Mouse (Mus musculus) monocyte, adult 5-6 weeks (primary cell): ENCODE results near the gene Ly6g5b. TPM values are rescaled to one million over a fixed set of nuclear protein-coding genes. Genes with fewer than 3 reads are reported as not detected.

Experiments used
- ATAC-seq: fragments of 153-309, 156-312 bp; replicated peaks from 2 replicates; pipeline ENCODE4 v1.8.0; 2017; ENCODE audit warnings: mild to moderate bottlenecking; ENCODE audit not compliant: low TSS enrichment, insufficient number of reproducible peaks, severe bottlenecking, poor library complexity, low FRiP score
- total RNA-seq: library from RNA; stranded (forward); fragments of 200-1000, 200-491, 200-594 nt; gene quantifications from 3 replicates; pipeline ENCODE4 v1.2.3, GENCODE M21; 2017

Gene Ly6g5b
- not detected in 3 replicates for total RNA-seq

DNA sequence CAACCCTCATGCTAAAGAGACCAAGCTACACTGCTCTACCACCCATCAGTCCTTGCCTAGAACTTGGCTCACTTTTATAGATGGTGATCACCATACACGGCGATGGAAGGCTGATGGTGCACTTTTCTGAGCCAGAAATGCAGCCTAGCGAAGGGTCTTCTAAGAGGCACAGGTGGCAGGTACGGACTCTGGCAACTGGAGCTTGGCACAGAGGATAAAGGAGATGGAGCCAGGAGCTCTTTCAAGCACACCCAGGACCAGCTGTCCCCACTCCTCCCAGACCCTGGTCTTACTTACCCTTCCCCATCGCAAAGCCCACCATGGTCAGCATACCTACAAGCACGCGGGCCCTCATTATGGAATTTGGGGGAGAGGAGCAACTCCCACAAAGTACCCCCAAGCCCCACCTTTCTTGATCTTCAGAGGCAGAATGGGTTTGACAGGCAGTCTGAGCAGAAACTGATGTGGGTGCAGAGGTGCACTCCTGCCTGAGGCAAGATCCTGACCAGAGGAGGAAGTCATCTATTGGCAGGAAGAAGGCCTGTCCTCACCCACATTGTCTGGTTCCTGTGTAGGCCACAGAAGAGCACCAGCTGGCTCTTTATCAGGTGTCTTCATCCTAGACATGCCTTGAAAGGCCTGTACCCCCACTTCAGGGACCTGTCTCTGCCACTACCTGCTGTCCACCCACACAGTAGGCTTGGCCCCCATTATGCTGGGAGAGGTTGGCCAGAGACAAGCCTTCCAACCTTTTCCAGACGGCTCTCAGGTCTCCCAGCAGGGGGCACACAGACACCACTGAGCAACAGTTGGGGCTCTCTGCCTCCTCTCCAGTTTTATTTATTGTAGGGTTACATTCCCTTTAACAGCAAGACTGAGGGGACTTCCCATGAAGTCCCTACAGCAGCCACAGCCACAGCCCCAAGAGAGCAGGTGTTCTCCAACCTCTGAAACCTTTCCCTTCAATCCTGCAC lies at the start of gene Ly6g5b:
Gene Ly6g5b (minus strand): TSS at position 383 of the 974 bp plus-strand sequence.
- ATAC-seq, result peak; percentile 32; the same call in 1 of the 2 replicates

DNA sequence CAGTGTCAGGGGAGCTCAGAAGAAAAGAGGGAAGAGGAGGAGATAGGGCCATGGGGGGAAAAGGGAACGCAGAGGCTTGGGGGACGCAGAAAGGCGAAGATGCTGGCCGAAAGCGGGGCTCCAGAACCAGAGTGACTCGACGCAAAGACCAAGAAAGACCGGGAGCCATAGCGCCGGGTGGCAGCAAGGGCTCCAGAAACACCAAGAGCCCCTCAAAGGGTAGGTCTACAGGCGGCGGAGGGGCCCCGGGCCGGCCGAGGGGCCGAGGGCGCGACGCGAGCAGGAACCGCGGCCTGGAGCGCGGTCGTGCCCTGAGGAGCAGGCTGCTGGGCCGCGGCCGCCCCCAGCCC lies 49.0 kb upstream of the Ly6g5b start:
- no peak for ATAC-seq

DNA sequence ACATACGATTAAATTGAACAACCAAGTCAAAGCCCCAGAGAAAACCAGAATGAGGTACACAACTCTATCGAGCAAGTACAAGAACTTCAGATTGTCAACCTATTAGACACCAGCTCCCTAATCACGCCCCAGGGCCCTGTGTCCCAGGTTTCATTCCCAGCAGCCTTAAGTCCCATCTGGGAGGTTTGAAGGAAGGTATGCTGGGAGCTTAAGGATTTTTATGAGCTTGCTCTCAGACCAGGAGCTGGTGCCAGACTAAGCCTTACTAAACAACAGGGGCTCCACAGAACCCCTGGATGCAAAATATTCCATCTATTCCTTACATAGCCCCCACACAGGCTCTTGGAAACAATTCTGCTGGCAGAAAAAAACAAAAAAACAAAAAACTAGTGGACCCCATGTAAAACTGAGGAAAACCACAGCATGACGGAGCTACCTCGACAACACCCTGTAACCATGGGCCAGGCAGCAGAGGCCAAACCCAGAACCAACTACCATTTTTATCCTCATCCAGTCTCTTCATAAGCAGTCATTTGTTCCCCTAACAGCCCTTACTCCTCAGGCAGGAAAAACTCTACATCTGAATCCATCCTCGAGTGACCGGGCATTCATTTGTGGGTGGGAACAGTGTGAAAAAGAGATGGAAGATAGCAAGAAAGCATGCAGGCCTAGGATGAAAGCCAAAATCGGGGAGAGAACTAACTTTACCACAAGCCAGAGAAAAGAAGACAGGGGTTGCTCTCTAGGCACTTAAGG lies 48.3 kb upstream of the Ly6g5b start:
- ATAC-seq, result no peak

DNA sequence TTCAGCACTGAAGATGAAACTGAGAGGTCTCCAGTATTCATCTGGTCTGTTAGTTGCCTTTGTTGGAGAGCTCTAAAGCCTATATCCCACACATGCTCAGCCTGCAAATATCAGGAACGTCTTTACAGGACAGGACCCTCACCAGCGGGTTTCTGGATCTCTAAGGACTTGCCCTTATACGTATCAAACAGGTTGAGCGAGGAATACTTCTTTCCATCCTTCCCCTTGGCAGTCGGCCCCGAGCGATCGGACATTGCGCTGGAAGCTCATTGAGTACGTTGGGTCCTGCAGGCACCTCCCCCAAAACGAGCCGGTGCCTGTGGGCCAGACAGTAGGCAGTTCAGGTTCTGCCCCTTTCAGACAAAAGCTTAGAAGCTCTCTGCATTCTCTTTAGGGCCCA lies 47.5 kb upstream of the Ly6g5b start:
- no peak for ATAC-seq

DNA sequence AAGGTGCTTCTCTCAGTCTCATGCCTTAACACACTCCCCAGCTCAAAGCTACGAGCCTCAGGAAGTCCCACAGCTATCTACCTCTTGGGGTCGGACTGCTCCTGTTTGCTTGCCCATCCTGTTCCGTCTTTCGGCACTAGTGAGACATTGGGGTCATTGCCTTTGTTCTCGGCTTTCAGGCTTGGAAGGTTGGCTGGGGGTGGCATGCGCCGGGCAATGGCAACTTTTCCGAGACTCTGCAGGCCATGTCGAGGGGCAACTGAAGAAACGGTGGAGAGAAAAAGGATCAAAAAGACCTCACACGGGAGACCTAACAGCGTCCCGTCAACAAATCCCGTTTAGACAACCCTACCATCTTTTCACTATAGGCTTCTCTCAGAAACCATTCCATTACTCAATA lies 46.9 kb upstream of the Ly6g5b start:
- no peak for ATAC-seq

DNA sequence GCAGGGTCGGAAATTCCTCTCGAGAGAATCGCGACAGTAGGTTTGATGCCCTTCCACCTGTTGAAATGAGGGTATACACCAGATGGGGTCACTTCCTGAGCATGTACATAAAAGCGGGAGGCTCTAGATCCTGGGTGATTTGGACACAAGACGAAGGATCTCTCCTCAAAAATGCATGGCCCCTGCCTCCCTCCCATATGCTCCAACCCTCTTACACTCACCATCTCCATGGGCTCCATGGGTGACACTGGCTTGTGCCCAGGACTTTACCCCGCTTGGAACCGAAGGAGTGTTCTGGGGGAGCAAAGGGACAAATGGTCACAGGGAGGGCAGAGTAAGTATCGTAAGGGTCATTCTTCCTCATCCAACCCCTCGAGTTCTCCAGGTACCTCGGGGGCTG lies 46.2 kb upstream of the Ly6g5b start:
- no peak for ATAC-seq

DNA sequence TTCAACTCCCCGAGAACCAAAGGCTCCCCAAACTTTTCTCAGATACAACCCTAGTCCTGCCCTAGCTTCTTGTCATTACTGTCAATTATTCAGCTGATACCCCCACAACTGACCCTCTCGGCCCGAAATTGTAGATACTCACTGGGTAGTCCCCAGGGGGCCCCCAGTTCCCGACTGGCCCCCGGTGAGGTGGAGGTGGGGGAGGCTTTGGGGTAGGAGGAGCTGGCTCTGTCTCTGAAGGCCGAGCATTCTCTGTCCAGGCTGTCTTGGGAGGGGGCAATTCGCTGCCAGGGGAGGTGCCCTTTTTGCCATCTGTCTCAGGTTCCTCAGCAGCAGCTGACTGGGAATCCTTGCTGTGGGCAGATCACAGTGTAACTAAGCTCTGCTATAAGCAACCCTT lies 44.4 kb upstream of the Ly6g5b start:
- no peak for ATAC-seq

DNA sequence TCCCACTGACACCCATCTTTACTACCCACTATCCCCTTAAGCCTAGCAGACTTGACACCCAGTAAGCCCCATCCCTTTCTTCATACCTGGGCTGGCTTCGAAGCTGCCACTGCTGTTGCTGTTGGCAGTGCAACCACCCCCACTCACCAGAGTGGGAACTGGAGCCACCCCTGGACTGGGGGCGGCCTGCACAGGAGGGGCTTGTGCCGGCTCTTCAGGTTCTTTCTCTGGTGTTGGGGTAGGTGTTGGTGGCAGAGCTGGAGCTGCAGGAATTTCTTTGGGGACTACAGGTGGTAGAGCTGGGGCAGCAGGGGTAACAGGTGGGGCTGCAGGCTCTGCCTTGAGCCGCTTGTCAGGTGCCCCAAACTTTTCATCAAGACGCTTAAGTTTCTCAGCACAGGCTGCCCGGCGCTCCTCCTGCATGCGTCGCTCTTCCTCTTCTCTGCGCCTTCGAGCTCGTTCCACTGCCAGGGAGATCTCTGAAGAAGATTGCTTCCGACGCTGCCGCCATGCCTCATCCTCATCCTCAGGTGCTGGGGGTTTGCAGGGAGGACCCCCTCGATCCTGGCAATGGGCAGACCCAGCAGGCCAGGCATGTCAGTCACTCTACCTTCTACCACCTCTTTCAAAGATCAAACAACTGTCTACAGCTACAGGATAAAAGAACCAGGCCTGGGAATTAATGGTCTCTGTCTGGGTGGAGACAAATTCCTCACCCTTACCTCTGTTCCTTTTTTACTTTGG lies 43.8 kb upstream of the Ly6g5b start:
- ATAC-seq, result no peak

DNA sequence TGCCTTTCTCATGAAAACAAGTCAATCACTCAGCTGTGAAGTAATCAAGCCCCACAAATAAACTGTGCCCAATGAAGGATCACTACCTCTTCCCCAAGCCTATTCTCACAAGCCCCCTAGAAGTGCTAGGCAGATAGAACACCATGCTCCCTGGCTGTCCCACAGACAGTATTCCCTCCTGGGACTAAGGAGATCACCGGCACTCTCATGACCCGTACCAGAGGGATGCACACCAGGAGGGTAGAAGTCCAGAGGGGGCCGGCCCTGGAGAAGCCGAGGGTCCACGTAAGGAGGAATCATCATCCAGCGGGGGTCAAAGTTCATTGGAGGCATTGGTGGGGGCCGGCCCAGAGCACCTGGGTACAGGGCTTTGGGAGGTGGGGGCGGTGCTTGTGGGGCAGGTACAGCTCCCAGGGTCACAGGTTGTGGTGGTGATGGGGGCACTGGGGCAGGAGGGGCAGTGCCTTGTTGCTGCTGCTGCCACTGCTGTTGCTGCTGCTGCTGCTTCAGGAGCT lies 42.5 kb upstream of the Ly6g5b start:
- ATAC-seq, result no peak

DNA sequence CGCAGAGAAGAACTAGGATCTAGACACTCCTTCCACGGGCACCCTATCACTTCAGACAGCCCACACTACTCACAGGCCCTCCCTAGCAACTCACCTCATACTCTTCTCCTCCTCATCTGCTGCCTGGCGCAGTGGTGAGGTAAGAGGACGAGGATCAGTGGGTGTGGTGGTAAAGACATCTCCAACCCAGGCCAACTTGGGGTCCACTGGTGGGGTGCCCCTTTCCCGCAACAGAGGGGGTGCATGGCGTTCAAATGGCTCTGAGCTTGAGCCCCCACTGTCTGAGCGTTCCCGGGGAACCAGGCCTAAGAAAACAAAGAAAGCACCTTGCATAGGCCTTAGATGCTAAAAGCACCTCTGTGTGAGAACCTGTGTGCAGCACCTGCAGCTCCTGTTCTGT lies 42.0 kb upstream of the Ly6g5b start:
- no peak for ATAC-seq

DNA sequence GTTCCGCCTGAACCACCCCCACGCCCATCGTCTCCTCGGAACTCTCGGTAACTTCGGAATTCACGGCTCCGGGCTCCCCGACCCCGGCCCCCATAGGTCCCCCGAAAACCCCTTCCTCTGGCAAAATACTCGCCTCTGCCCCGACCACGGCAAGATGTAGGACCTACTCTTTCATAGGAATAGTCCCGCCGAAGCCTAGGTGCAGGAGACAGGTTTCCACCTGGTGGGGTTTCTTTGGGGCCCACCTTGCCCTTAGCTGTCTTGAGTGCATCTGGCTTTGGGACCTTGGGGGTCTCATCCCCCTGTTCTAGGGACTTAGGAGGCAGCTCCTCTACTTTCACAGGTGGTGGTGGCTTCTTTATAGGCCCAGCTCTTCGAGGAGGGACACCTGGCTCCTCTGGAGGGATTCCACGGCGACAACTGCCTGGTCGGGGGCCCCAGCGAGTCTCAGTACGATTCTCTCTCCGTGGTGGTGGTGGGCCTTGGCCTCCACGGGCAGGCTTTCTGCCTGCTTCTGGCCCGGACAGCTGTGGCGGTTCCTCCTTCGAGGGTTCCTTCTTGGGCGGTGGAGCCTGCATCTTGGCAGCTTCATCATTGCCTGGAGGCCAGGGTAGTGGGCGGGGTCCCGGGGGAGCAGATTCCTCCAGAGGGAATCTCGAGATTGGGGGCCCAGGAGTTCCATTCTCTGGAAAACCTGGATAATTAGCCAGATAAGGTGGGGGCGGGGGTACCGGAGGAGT lies 41.4 kb upstream of the Ly6g5b start:
- no peak for ATAC-seq

DNA sequence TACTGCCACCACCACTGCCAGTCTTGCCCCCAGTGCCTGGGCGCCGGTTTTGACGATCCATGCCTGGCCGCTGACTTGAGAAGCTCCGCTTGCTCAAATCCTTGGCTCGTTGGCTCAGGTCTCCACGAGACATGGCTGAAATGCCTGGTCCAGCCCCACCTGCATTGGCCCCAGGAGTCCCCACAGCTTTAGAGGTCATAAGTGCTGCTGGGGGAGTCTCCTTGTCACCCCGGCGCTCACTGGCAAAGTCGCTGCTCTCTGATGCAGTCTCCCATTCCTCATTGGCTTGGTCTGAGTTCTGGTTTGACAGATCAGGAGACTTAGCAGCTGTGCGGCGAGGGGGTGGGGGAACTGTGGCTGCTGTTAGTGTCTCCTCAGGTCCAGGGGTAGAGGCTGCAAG lies 40.2 kb upstream of the Ly6g5b start:
- ATAC-seq, result no peak

DNA sequence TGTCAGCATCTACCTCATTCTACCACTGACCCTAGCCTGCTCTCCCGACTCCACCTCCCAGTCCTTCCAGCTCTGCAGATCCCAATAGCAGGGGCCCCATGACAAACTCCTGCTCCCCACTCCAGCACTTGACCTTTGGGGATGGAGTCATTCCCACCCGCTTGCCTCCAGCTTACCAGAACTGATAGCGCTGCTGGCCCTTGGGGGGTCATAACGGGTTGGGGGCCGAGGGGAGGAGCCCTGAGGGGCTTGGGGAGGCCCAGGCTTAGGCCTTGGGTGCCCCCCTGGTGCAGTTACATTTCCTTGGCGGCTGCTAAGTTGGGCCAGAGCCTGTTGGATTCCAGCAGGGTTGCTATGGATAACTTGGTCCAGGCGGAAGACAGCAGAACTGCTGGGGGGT lies 39.4 kb upstream of the Ly6g5b start:
- ATAC-seq, result no peak

DNA sequence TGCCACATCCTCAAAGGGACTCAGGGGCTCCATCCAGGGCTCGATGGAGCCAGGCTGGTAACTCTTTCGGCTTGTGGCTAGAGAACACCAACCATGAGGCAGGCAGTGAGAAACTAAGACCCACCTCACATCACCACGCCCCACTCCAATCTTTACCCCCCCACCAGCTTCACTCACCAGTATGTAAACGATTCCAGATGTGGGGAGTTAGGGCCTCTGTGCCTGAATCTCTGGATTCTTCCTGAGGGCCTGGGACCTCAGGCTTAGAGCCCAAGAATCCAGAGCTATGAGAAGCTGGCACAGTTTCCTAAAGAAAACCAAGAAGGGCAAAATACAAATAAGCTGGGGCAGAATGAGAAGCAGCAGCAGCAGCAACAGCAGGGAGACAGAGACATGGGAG lies 38.7 kb upstream of the Ly6g5b start:
- no peak for ATAC-seq

DNA sequence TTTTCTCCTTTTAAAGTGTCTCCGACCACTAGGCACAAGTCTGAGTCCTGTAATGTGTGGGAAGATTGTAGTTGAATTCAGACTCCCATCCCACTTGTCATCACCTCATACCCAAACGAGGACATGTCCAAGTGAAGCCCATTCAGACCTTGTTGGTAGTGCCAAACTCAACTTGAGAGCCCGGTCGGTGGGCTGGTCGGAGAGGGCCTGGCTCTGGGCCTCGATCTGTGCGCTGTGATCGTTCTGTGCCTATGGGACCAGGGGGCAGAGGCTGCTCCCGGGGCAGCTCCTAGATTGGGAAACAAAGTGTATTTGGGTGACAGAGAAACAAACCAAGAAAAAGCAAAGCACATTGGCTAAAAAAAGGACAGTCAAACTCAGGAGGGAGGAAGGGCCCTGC lies 37.8 kb upstream of the Ly6g5b start:
- no peak for ATAC-seq

DNA sequence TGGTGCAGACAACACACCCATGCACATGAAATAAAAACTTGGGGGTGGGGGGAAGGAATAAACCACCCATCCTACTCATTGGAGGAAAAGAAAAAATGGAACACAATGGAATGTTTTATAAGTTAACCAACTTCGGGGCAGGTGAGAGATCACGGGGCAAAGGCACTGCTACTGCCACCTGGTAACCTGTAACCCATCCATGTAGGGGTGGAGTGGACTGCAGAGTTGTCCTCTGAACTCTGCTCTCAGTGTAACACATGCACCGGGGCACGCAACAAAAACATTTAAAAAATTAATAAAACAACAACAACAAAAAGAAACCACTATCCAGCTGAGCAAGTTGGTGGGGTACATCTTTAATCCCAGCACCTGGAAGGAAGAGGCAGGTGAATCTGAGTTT lies 36.9 kb upstream of the Ly6g5b start:
- no peak for ATAC-seq

DNA sequence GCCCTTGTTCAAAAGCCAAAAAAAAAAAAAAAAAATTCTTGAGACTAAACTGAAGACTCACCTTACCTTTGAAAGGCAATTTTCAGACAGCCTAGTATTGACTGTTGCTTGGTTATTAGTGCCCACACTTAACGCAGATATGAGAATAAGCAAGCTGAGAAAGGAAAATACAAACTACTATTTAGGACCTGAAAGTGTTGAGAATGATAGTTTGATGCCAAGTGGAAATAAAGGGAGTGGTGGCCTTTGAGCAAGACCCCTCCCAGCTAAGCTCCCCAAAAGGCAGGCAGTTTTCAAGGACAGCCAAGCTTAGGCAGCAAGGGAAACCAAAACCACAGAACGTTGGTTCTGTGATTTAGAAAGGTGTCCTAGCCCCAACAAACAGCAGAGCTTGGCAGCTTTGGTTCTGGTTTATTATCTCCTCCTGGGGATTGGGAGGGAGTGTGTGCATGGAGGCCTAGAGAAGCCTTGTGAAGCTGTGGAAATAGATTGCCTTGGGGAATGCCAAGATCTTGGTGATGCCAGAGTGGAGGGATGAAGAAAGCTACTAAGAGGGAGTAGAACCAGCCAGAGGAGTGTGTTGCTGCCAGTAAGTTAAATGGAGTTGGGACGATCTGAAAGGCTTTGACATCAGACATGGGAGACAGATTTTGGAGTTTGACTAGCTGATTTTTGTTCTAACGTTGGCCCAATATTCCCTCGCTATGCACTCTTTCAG lies 32.9 kb upstream of the Ly6g5b start:
- ATAC-seq, result no peak

DNA sequence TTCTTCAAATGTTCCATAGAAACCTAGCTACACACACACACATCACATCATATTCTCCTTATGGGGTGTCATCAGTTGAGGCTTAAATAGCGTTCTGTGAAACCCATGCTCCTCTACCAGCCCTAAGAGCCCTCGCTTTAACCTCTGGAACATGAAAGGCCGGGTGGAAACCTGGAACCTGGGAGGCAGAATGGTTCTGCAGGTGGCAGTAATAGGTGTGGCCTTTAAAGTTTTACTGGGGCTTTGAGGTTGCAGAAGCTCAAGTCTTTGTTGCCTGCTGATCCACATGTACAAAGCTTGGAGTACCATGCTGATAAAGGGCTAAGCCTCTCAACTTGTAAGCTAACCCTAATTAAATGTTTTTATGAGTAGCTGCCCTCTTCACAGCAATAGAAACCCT lies 32.1 kb upstream of the Ly6g5b start:
- no peak for ATAC-seq
